Mouse (Mus musculus): ENCODE data around the gene Srp54b. TPM values are rescaled to one million over a fixed set of nuclear protein-coding genes. Genes with fewer than 3 reads are reported as not detected.

Srp54b gene
- polyA plus RNA-seq (2014; fragmentation: Illumina TruSeq; extraction: RNeasy Lipid Tissue Mini Kit (QIAGEN cat#74804); ENCODE audit: low read depth, low replicate concordance): 1.8 TPM

DNA sequence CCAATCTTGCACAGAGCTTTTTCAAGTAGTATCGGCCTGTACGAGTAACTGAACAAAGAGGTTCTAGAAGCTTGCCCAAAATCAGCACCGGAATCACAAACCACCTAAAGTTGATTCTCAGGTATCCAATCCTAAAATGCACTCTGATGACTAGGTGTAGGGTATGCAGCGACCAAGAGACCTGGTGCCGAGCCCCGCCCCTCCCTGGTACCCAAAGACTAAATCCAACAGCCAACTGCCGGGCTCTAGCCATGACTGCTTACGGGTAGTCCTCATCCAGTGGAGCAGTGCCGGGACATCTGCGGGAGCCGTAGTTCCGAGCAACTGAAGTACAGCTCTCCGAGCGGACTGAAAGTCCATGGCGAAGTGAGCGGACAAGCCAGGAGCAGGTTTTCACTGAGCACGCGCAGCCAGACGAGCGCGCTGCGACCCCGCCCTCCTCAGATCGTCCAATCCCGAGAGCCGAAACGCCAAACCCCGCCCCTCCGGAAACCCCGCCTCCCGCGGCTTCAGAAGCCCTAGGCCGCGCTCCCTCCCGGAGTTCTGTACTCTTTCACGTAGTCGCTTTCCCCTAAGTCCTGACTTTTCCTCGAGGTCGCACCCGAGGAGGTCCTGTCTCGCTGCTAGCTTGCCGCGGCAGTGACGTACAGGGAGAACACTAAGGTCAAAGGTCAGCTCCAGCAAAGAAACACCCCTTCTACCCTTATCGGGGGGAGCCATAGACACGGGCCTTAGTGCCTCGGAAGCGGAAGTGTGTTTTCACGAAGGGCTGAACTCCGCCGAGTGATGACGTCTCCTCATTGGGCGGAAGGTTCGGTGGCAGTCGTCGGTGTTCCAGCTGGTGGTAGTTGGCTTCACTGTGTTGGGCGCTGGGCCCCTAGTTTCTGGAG is at the start of gene Srp54b:
Gene Srp54b, plus strand, starts transcription at position 546 of the 890 bp plus-strand sequence.

DNA sequence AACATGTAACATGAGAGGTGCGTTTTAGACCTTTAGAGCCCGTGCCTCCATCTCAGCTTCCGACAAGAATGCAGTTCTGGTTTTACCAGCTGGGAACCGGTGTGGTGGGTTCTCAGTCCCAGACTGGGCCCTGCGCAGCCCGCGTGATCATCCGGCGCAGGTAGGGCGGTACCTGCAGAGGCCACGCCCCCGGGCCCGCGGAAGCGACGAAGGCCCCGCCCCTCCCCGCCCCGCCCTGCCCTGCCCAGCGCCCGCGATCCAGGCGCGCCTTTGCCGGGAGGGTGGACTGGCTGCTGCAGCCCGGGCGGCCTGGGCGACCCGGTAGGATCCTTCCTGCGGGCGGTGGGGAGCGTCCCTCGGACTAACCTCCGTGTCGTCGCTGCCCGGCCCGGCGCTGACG is 30.7 kb upstream of the Srp54b start, which contains the start of gene Fam177a:
Gene Fam177a, plus strand, starts transcription at position 228 of the 400 bp plus-strand sequence.

DNA sequence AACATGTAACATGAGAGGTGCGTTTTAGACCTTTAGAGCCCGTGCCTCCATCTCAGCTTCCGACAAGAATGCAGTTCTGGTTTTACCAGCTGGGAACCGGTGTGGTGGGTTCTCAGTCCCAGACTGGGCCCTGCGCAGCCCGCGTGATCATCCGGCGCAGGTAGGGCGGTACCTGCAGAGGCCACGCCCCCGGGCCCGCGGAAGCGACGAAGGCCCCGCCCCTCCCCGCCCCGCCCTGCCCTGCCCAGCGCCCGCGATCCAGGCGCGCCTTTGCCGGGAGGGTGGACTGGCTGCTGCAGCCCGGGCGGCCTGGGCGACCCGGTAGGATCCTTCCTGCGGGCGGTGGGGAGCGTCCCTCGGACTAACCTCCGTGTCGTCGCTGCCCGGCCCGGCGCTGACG is 44.4 kb downstream of the Srp54b start, which contains the start of gene 1700047I17Rik2:
Gene 1700047I17Rik2, plus strand, starts transcription at position 287 of the 400 bp plus-strand sequence.

DNA sequence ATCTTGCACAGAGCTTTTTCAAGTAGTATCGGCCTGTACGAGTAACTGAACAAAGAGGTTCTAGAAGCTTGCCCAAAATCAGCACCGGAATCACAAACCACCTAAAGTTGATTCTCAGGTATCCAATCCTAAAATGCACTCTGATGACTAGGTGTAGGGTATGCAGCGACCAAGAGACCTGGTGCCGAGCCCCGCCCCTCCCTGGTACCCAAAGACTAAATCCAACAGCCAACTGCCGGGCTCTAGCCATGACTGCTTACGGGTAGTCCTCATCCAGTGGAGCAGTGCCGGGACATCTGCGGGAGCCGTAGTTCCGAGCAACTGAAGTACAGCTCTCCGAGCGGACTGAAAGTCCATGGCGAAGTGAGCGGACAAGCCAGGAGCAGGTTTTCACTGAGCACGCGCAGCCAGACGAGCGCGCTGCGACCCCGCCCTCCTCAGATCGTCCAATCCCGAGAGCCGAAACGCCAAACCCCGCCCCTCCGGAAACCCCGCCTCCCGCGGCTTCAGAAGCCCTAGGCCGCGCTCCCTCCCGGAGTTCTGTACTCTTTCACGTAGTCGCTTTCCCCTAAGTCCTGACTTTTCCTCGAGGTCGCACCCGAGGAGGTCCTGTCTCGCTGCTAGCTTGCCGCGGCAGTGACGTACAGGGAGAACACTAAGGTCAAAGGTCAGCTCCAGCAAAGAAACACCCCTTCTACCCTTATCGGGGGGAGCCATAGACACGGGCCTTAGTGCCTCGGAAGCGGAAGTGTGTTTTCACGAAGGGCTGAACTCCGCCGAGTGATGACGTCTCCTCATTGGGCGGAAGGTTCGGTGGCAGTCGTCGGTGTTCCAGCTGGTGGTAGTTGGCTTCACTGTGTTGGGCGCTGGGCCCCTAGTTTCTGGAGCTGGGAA is 75.0 kb downstream of the Srp54b start, which contains the start of gene Srp54c:
Gene Srp54c, plus strand, starts transcription at position 543 of the 894 bp plus-strand sequence.

Other genes starting within 250 kb of the Srp54b start
- gene Gm20403, start 168.6 kb upstream of the Srp54b start, polyA plus RNA-seq (2014; fragmentation: Illumina TruSeq; extraction: RNeasy Lipid Tissue Mini Kit (QIAGEN cat#74804); ENCODE audit: low read depth, low replicate concordance): not detected
- 10.2 TPM for gene Baz1a, start 140.8 kb upstream of the Srp54b start, polyA plus RNA-seq (2014; fragmentation: Illumina TruSeq; extraction: RNeasy Lipid Tissue Mini Kit (QIAGEN cat#74804); ENCODE audit: low read depth, low replicate concordance)
- 25.8 TPM for gene 2700097O09Rik, start 75.0 kb upstream of the Srp54b start, polyA plus RNA-seq (2014; fragmentation: Illumina TruSeq; extraction: RNeasy Lipid Tissue Mini Kit (QIAGEN cat#74804); ENCODE audit: low read depth, low replicate concordance)
- gene Srp54a, start 74.8 kb upstream of the Srp54b start, polyA plus RNA-seq (2014; fragmentation: Illumina TruSeq; extraction: RNeasy Lipid Tissue Mini Kit (QIAGEN cat#74804); ENCODE audit: low read depth, low replicate concordance): 481 TPM
- gene Fam177a, start 30.6 kb upstream of the Srp54b start, polyA plus RNA-seq (2014; fragmentation: Illumina TruSeq; extraction: RNeasy Lipid Tissue Mini Kit (QIAGEN cat#74804); ENCODE audit: low read depth, low replicate concordance): not detected
- gene 1700047I17Rik2, start 44.5 kb downstream of the Srp54b start, polyA plus RNA-seq (2014; fragmentation: Illumina TruSeq; extraction: RNeasy Lipid Tissue Mini Kit (QIAGEN cat#74804); ENCODE audit: low read depth, low replicate concordance): 26.1 TPM
- gene Srp54c, start 75.1 kb downstream of the Srp54b start, polyA plus RNA-seq (2014; fragmentation: Illumina TruSeq; extraction: RNeasy Lipid Tissue Mini Kit (QIAGEN cat#74804); ENCODE audit: low read depth, low replicate concordance): 145 TPM
- 38.7 TPM for gene 1110008L16Rik, start 144.5 kb downstream of the Srp54b start, polyA plus RNA-seq (2014; fragmentation: Illumina TruSeq; extraction: RNeasy Lipid Tissue Mini Kit (QIAGEN cat#74804); ENCODE audit: low read depth, low replicate concordance)
- gene Ppp2r3c, start 147.9 kb downstream of the Srp54b start, polyA plus RNA-seq (2014; fragmentation: Illumina TruSeq; extraction: RNeasy Lipid Tissue Mini Kit (QIAGEN cat#74804); ENCODE audit: low read depth, low replicate concordance): 23.6 TPM
- gene Psma6, start 229.1 kb downstream of the Srp54b start, polyA plus RNA-seq (2014; fragmentation: Illumina TruSeq; extraction: RNeasy Lipid Tissue Mini Kit (QIAGEN cat#74804); ENCODE audit: low read depth, low replicate concordance): 337 TPM

All from kidney, adult 10 weeks (tissue).